18 mouse cellular contexts compared by ENCODE assay signal in genomic region chr1:165781426-165781825, GRCm38 (mm10). TPM values are rescaled to one million over a fixed set of nuclear protein-coding genes. Genes with fewer than 3 reads are reported as not detected.
DNase-seq lines count a peak whose midpoint lies in the region; ATAC-seq and TF ChIP-seq lines count a peak whose summit lies in the region.
"Had no signal": no experiment of that assay in that cellular context is flagged by ENCODE, and none has a peak within 500 bp of the region (broad histone marks: within the 10 kb centered on the region; RNA-seq: fewer than 3 reads in every experiment).

No protein-coding gene starts in this region.

- 82% methylated on average over 9 of the region's 9 CpGs for WGBS in forebrain, embryonic 10.5 days
- WGBS in forebrain, embryonic 14.5 days, result 92% methylated on average over 9 of the region's 9 CpGs
- 77% methylated on average over 9 of the region's 9 CpGs for WGBS in heart, embryonic 13.5 days
- 80% methylated on average over 9 of the region's 9 CpGs for WGBS in midbrain, embryonic 14.5 days
- WGBS in midbrain, postnatal 0 days, result 85% methylated on average over 9 of the region's 9 CpGs
- WGBS in limb, embryonic 10.5 days, result 85% methylated on average over 9 of the region's 9 CpGs

- no peak for ATAC-seq in forebrain, embryonic 14.5 days
- no peak for ATAC-seq in heart, embryonic 13.5 days (ENCODE audit: extremely low read depth, insufficient number of reproducible peaks, low FRiP score, low TSS enrichment)
- no peak for ATAC-seq in midbrain, embryonic 14.5 days (ENCODE audit: low FRiP score, low TSS enrichment)
- no peak for ATAC-seq in midbrain, postnatal 0 days (ENCODE audit: low FRiP score)

- H3K27ac ChIP-seq in forebrain, embryonic 10.5 days, result peak overlapping the region; percentile 82; the same call in 1 of the 2 replicates
- no peak overlapping the region for H3K27ac ChIP-seq in forebrain, embryonic 14.5 days (ENCODE audit: low read depth, low read length)
- H3K27ac ChIP-seq in heart, embryonic 13.5 days (replicated peaks), result no peak overlapping the region
- H3K27ac ChIP-seq in midbrain, embryonic 14.5 days (replicated peaks; ENCODE audit: low read depth, low read length), result no peak overlapping the region
- no peak overlapping the region for H3K27ac ChIP-seq in midbrain, postnatal 0 days (ENCODE audit: low read depth, low read length)
- peak overlapping the region; percentile 2; the same call in 1 of the 2 replicates for H3K27ac ChIP-seq in limb, embryonic 10.5 days
- H3K27ac ChIP-seq: hindbrain, postnatal 0 days; left cerebral cortex, adult 2 months; limb, embryonic 12.5 days; stomach, embryonic 15.5 days had no signal

- peaks cover 36% of the 10 kb centered on the region for H3K4me1 ChIP-seq in forebrain, embryonic 10.5 days
- H3K4me1 ChIP-seq in forebrain, embryonic 14.5 days (ENCODE audit: control insufficient read depth, insufficient read depth, low read length), result peaks cover 5% of the 10 kb centered on the region; the same call in 1 of the 2 replicates
- peaks cover 10% of the 10 kb centered on the region for H3K4me1 ChIP-seq in heart, embryonic 13.5 days
- peaks cover 7% of the 10 kb centered on the region; the same call in 1 of the 2 replicates for H3K4me1 ChIP-seq in midbrain, embryonic 14.5 days (ENCODE audit: control insufficient read depth, insufficient read depth, low read length)
- no peaks in the 10 kb centered on the region for H3K4me1 ChIP-seq in midbrain, postnatal 0 days (ENCODE audit: insufficient read depth, low read length)
- peaks cover 33% of the 10 kb centered on the region for H3K4me1 ChIP-seq in limb, embryonic 10.5 days

- no peak for DNase-seq in forebrain, embryonic 10.5 days (ENCODE audit: extremely low spot score, low spot score)
- DNase-seq in forebrain, embryonic 14.5 days (ENCODE audit: low spot score), result no peak
- DNase-seq in heart, adult 18-20 months, result no peak
- no peak for DNase-seq in midbrain, embryonic 14.5 days
- no peak for DNase-seq in midbrain, postnatal 0 days (ENCODE audit: low spot score)
- no peak for DNase-seq in limb, embryonic 10.5 days (ENCODE audit: low spot score)
- DNase-seq in left cerebral cortex, adult 9 months (ENCODE audit: low spot score in 2 of 2), result no peak
- DNase-seq: adrenal gland, postnatal 10 days; cerebellum, adult 11-12 months; cerebellum, postnatal 36 days; gastrocnemius, postnatal 36 days; lung, postnatal 14 days had no signal

- H3K27me3 ChIP-seq in forebrain, embryonic 10.5 days (ENCODE audit: poor library complexity, severe bottlenecking), result peaks cover 56% of the 10 kb centered on the region
- 0 out of 2 replicates have a peak, but pooled peaks cover 3% of the 10 kb centered on the region for H3K27me3 ChIP-seq in forebrain, embryonic 14.5 days (replicated peaks; ENCODE audit: control insufficient read depth, insufficient read depth, low read length)
- peaks cover 19% of the 10 kb centered on the region; the same call in 1 of the 2 replicates for H3K27me3 ChIP-seq in heart, embryonic 13.5 days (replicated peaks)
- H3K27me3 ChIP-seq in midbrain, embryonic 14.5 days (ENCODE audit: control insufficient read depth, insufficient read depth, low read length), result peaks cover 15% of the 10 kb centered on the region; the same call in 1 of the 2 replicates
- H3K27me3 ChIP-seq in midbrain, postnatal 0 days (ENCODE audit: insufficient read depth, low read length), result no peaks in the 10 kb centered on the region; the same call in 1 of the 2 replicates
- H3K27me3 ChIP-seq in limb, embryonic 10.5 days (ENCODE audit: low read depth, poor library complexity, severe bottlenecking), result peaks cover 28% of the 10 kb centered on the region
- H3K27me3 ChIP-seq: stomach, embryonic 15.5 days had no signal

- H3K9me3 ChIP-seq in forebrain, embryonic 10.5 days, result no peaks in the 10 kb centered on the region
- no peaks in the 10 kb centered on the region for H3K9me3 ChIP-seq in forebrain, embryonic 14.5 days (replicated peaks; ENCODE audit: control insufficient read depth, low read length)
- H3K9me3 ChIP-seq in heart, embryonic 13.5 days, result no peaks in the 10 kb centered on the region
- no peaks in the 10 kb centered on the region for H3K9me3 ChIP-seq in midbrain, embryonic 14.5 days (ENCODE audit: control insufficient read depth, low read length)
- no peaks in the 10 kb centered on the region for H3K9me3 ChIP-seq in midbrain, postnatal 0 days (ENCODE audit: low read length)
- H3K9me3 ChIP-seq in limb, embryonic 10.5 days (replicated peaks), result no peaks in the 10 kb centered on the region
- H3K9me3 ChIP-seq: embryonic facial prominence, embryonic 10.5 days; limb, embryonic 12.5 days; stomach, embryonic 15.5 days had no signal

- no peaks in the 10 kb centered on the region for H3K36me3 ChIP-seq in forebrain, embryonic 10.5 days (replicated peaks)
- H3K36me3 ChIP-seq in forebrain, embryonic 14.5 days (ENCODE audit: control insufficient read depth, insufficient read depth, low read length), result no peaks in the 10 kb centered on the region
- H3K36me3 ChIP-seq in heart, embryonic 13.5 days, result no peaks in the 10 kb centered on the region
- H3K36me3 ChIP-seq in midbrain, embryonic 14.5 days (ENCODE audit: control insufficient read depth, insufficient read depth, low read length), result no peaks in the 10 kb centered on the region
- no peaks in the 10 kb centered on the region for H3K36me3 ChIP-seq in midbrain, postnatal 0 days (ENCODE audit: insufficient read depth, low read length)
- H3K36me3 ChIP-seq in limb, embryonic 10.5 days, result no peaks in the 10 kb centered on the region
- H3K36me3 ChIP-seq: embryonic facial prominence, embryonic 10.5 days; limb, embryonic 12.5 days; stomach, embryonic 15.5 days had no signal

- H3K4me2 ChIP-seq in forebrain, embryonic 14.5 days (ENCODE audit: low read length), result no peak overlapping the region; the same call in 1 of the 2 replicates
- peak overlapping the region; percentile 82 for H3K4me2 ChIP-seq in heart, embryonic 13.5 days
- peak overlapping the region; percentile 53; the same call in 1 of the 2 replicates for H3K4me2 ChIP-seq in midbrain, embryonic 14.5 days (ENCODE audit: low read length)
- no peak overlapping the region for H3K4me2 ChIP-seq in midbrain, postnatal 0 days (ENCODE audit: low read depth, low read length, poor library complexity, severe bottlenecking)

- no peak overlapping the region for H3K4me3 ChIP-seq in forebrain, embryonic 10.5 days
- H3K4me3 ChIP-seq in forebrain, embryonic 14.5 days (ENCODE audit: low read depth, low read length), result no peak overlapping the region
- no peak overlapping the region for H3K4me3 ChIP-seq in heart, embryonic 13.5 days
- no peak overlapping the region for H3K4me3 ChIP-seq in midbrain, embryonic 14.5 days (replicated peaks; ENCODE audit: low read depth, low read length)
- no peak overlapping the region for H3K4me3 ChIP-seq in midbrain, postnatal 0 days (ENCODE audit: low read depth, low read length)
- H3K4me3 ChIP-seq in limb, embryonic 10.5 days, result no peak overlapping the region

- no peak overlapping the region for H3K9ac ChIP-seq in forebrain, embryonic 14.5 days (ENCODE audit: low read length)
- H3K9ac ChIP-seq in heart, embryonic 13.5 days, result no peak overlapping the region
- H3K9ac ChIP-seq in midbrain, embryonic 14.5 days (replicated peaks; ENCODE audit: low read length), result no peak overlapping the region
- no peak overlapping the region for H3K9ac ChIP-seq in midbrain, postnatal 0 days (replicated peaks; ENCODE audit: low read length, poor library complexity, severe bottlenecking)
- H3K9ac ChIP-seq: limb, embryonic 12.5 days; stomach, embryonic 15.5 days had no signal

- no peak for TF ChIP-seq CTCF in midbrain, postnatal 0 days (IDR thresholded peaks at IDR 0.05)

RNA-seq across cellular contexts. Expression of gene Cd247, which starts 7.1 kb away (rescaled TPM):
- polyA plus RNA-seq in forebrain, embryonic 10.5 days (2016; fragmentation: Nextera tagmentation; extraction: Ambion mirVana), result 1.2 and 1.4 TPM in 2 replicates
- polyA plus RNA-seq in forebrain, embryonic 14.5 days (2014; fragmentation: Nextera tagmentation; extraction: Ambion mirVana), result 0.97 and 1.6 TPM in 2 replicates
- polyA plus RNA-seq in heart, embryonic 13.5 days (2015; fragmentation: Nextera tagmentation; extraction: Ambion mirVana), result 0.42 and 0.55 TPM in 2 replicates
- 1 to 10 TPM in 1 of 2 experiments, under 1 TPM in 1; 0.37 to 2.1 TPM for total RNA-seq in heart, adult 18-20 months (2021)
- polyA plus RNA-seq in midbrain, embryonic 14.5 days (2014; fragmentation: Nextera tagmentation; extraction: Ambion mirVana), result 1.5 and 2.1 TPM in 2 replicates
- 0.66 TPM in 1 of 2 replicates, not detected in the other for total RNA-seq in midbrain, postnatal 0 days (2014; rRNA removed)
- 0.59 and 0.83 TPM in 2 replicates for polyA plus RNA-seq in midbrain, postnatal 0 days (2015; fragmentation: Nextera tagmentation; extraction: Ambion mirVana)
- 1.0 and 1.1 TPM in 2 replicates for polyA plus RNA-seq in limb, embryonic 10.5 days (2016; fragmentation: Nextera tagmentation; extraction: Ambion mirVana)
- total RNA-seq: hindbrain, postnatal 0 days; left cerebral cortex, adult 2 months had no signal

RNA-seq across cellular contexts. Expression of gene Creg1, which starts 17.9 kb away (rescaled TPM):
- 33.7 and 34.3 TPM in 2 replicates for polyA plus RNA-seq in forebrain, embryonic 10.5 days (2016; fragmentation: Nextera tagmentation; extraction: Ambion mirVana)
- 26.0 and 28.8 TPM in 2 replicates for polyA plus RNA-seq in forebrain, embryonic 14.5 days (2014; fragmentation: Nextera tagmentation; extraction: Ambion mirVana)
- polyA plus RNA-seq in heart, embryonic 13.5 days (2015; fragmentation: Nextera tagmentation; extraction: Ambion mirVana), result 105 and 110 TPM in 2 replicates
- total RNA-seq in heart, adult 18-20 months (2021), result 10 to 100 TPM; 88.6 to 92.2 TPM
- 24.7 and 31.8 TPM in 2 replicates for polyA plus RNA-seq in midbrain, embryonic 14.5 days (2014; fragmentation: Nextera tagmentation; extraction: Ambion mirVana)
- total RNA-seq in midbrain, postnatal 0 days (2014; rRNA removed), result 21.3 and 22.7 TPM in 2 replicates
- 47.0 and 49.1 TPM in 2 replicates for polyA plus RNA-seq in midbrain, postnatal 0 days (2015; fragmentation: Nextera tagmentation; extraction: Ambion mirVana)
- 31.5 and 36.0 TPM in 2 replicates for polyA plus RNA-seq in limb, embryonic 10.5 days (2016; fragmentation: Nextera tagmentation; extraction: Ambion mirVana)

Comparison
In these comparisons a context has a peak if more than half of its experiments do, and no peak if none do; other contexts are left out.
1. H3K27ac ChIP-seq: peak in forebrain, embryonic 10.5 days (single experiment) and limb, embryonic 10.5 days (single experiment); none in forebrain, embryonic 14.5 days (single experiment), heart, embryonic 13.5 days (single experiment), midbrain, embryonic 14.5 days (single experiment) and midbrain, postnatal 0 days (single experiment).
2. H3K4me2 ChIP-seq: peak in heart, embryonic 13.5 days (single experiment) and midbrain, embryonic 14.5 days (single experiment); none in forebrain, embryonic 14.5 days (single experiment) and midbrain, postnatal 0 days (single experiment).